In the genomic region with DNA sequence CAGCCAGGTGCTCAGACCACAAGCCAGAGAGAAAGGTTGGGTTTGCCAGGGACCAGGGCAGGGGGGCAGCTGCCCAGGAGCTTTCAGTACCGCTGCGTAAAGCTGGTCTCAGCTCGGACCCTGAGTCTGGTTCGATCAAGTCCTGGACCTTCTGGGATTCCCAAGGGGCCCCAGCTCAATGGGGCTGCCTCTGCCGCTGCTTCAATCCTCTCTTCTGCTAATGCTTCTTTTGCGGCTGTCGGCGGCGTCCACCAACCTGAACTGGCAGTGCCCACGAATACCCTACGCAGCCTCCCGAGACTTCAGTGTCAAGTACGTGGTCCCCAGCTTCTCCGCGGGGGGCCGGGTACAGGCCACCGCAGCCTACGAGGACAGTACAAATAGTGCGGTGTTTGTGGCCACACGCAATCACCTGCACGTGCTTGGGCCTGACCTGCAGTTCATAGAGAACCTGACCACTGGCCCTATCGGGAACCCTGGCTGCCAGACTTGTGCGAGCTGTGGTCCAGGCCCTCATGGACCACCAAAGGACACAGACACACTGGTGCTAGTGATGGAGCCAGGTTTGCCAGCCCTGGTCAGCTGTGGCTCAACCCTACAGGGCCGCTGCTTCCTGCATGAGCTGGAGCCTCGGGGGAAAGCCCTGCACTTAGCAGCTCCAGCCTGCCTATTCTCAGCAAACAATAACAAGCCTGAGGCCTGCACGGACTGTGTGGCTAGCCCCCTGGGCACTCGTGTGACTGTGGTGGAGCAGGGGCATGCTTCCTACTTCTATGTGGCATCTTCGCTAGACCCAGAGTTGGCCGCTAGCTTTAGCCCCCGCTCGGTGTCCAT, we compare ENCODE assay signal across 8 mouse cellular contexts. TPM values are rescaled to one million over a fixed set of nuclear protein-coding genes. Genes with fewer than 3 reads are reported as not detected.
A peak's percentile ranks its signal among the peaks of the same experiment; 100 is the strongest.
DNase-seq lines count a peak whose midpoint lies in the region; ATAC-seq lines count a peak whose summit lies in the region.
"Had no signal": no experiment of that assay in that cellular context is flagged by ENCODE, and none has a peak within 500 bp of the region (broad histone marks: within the 10 kb centered on the region; RNA-seq: fewer than 3 reads in every experiment).

No protein-coding gene starts in this region.

- 48% methylated on average over 31 of the region's 31 CpGs for WGBS in neural tube, embryonic 11.5 days
- WGBS in forebrain, embryonic 16.5 days: 49% methylated on average over 31 of the region's 31 CpGs
- WGBS in limb, embryonic 13.5 days: 47% methylated on average over 31 of the region's 31 CpGs
- WGBS in stomach, embryonic 15.5 days: 41% methylated on average over 31 of the region's 31 CpGs

- no peak overlapping the region for H3K27ac ChIP-seq in neural tube, embryonic 11.5 days (ENCODE audit: low read depth, low read length)
- H3K27ac ChIP-seq in forebrain, embryonic 16.5 days (ENCODE audit: low read length): no peak overlapping the region
- peak overlapping the region; percentile 28; the same call in 1 of the 2 replicates for H3K27ac ChIP-seq in limb, embryonic 13.5 days
- H3K27ac ChIP-seq in stomach, embryonic 15.5 days: peak overlapping the region; percentile 88

- H3K36me3 ChIP-seq in neural tube, embryonic 11.5 days (ENCODE audit: control insufficient read depth, insufficient read depth, low read length): no peaks in the 10 kb centered on the region; the same call in 1 of the 2 replicates
- peaks cover 3% of the 10 kb centered on the region; the same call in 1 of the 2 replicates for H3K36me3 ChIP-seq in forebrain, embryonic 16.5 days (ENCODE audit: control insufficient read depth, insufficient read depth)
- H3K36me3 ChIP-seq in limb, embryonic 13.5 days: 0 out of 2 replicates have a peak, but pooled peaks cover 2% of the 10 kb centered on the region
- H3K36me3 ChIP-seq in stomach, embryonic 15.5 days: no peaks in the 10 kb centered on the region

- peaks cover 7% of the 10 kb centered on the region for H3K4me1 ChIP-seq in neural tube, embryonic 11.5 days (ENCODE audit: control insufficient read depth, insufficient read depth, low read length)
- peaks cover 13% of the 10 kb centered on the region for H3K4me1 ChIP-seq in forebrain, embryonic 16.5 days (replicated peaks; ENCODE audit: control insufficient read depth, insufficient read depth, low read length)
- H3K4me1 ChIP-seq in limb, embryonic 13.5 days: peaks cover 43% of the 10 kb centered on the region
- H3K4me1 ChIP-seq in stomach, embryonic 15.5 days: peaks cover 38% of the 10 kb centered on the region

- H3K9ac ChIP-seq in neural tube, embryonic 11.5 days (ENCODE audit: low read length): peak overlapping the region; percentile 47
- peak overlapping the region; percentile 43 for H3K9ac ChIP-seq in forebrain, embryonic 16.5 days (replicated peaks; ENCODE audit: low read depth, low read length)
- H3K9ac ChIP-seq in limb, embryonic 13.5 days: peak overlapping the region; percentile 70
- peak overlapping the region; percentile 61; the same call in 1 of the 2 replicates for H3K9ac ChIP-seq in stomach, embryonic 15.5 days

- ATAC-seq in neural tube, embryonic 11.5 days (ENCODE audit: insufficient read depth, low FRiP score, low TSS enrichment): no peak
- no peak for ATAC-seq in forebrain, embryonic 16.5 days
- ATAC-seq in limb, embryonic 13.5 days (ENCODE audit: low FRiP score, low read depth): no peak
- ATAC-seq in stomach, embryonic 15.5 days (ENCODE audit: insufficient read depth, low FRiP score, low read depth): no peak

- peak overlapping the region; percentile 21; the same call in 1 of the 2 replicates for H3K4me3 ChIP-seq in neural tube, embryonic 11.5 days (ENCODE audit: low read depth, low read length)
- peak overlapping the region; percentile 27 for H3K4me3 ChIP-seq in forebrain, embryonic 16.5 days (replicated peaks; ENCODE audit: low read length)
- H3K4me3 ChIP-seq in limb, embryonic 13.5 days: peak overlapping the region; percentile 46
- H3K4me3 ChIP-seq in stomach, embryonic 15.5 days (replicated peaks): peak overlapping the region; percentile 53

- H3K4me2 ChIP-seq in neural tube, embryonic 11.5 days (ENCODE audit: low read depth): peak overlapping the region; percentile 53
- peak overlapping the region; percentile 53 for H3K4me2 ChIP-seq in forebrain, embryonic 16.5 days (ENCODE audit: low read length)
- peak overlapping the region; percentile 82 for H3K4me2 ChIP-seq in limb, embryonic 13.5 days (replicated peaks)
- H3K4me2 ChIP-seq in stomach, embryonic 15.5 days: peak overlapping the region; percentile 84

- no peak for DNase-seq in neural tube, embryonic 11.5 days (ENCODE audit: low spot score)
- no peak for DNase-seq in neural tube, embryonic 10.5 days (ENCODE audit: extremely low spot score, low spot score)
- no peak for DNase-seq in thymus, postnatal 14 days
- no peak for DNase-seq in layer of hippocampus, adult 9-11 months

- no peaks in the 10 kb centered on the region for H3K27me3 ChIP-seq in neural tube, embryonic 11.5 days (ENCODE audit: control insufficient read depth, insufficient read depth, low read length)
- 0 out of 2 replicates have a peak, but pooled peaks cover 2% of the 10 kb centered on the region for H3K27me3 ChIP-seq in forebrain, embryonic 16.5 days (replicated peaks; ENCODE audit: control insufficient read depth, insufficient read depth, low read length)
- H3K27me3 ChIP-seq in limb, embryonic 13.5 days: peaks cover 9% of the 10 kb centered on the region
- no peaks in the 10 kb centered on the region for H3K27me3 ChIP-seq in stomach, embryonic 15.5 days (replicated peaks)

- H3K9me3 ChIP-seq in neural tube, embryonic 11.5 days (ENCODE audit: control insufficient read depth, low read length): no peaks in the 10 kb centered on the region
- no peaks in the 10 kb centered on the region for H3K9me3 ChIP-seq in forebrain, embryonic 16.5 days (ENCODE audit: control insufficient read depth, low read length)
- H3K9me3 ChIP-seq in limb, embryonic 13.5 days: no peaks in the 10 kb centered on the region
- H3K9me3 ChIP-seq in stomach, embryonic 15.5 days: no peaks in the 10 kb centered on the region

RNA-seq across cellular contexts. Expression of gene Mst1r, which starts 0.5 kb away (rescaled TPM):
- polyA plus RNA-seq in neural tube, embryonic 11.5 days (2014; fragmentation: Nextera tagmentation; extraction: Ambion mirVana): 0.33 and 1.1 TPM in 2 replicates
- polyA plus RNA-seq in forebrain, embryonic 16.5 days (2015; fragmentation: Nextera tagmentation; extraction: Ambion mirVana): 0.91 and 1.3 TPM in 2 replicates
- polyA plus RNA-seq in limb, embryonic 13.5 days (2015; fragmentation: Nextera tagmentation; extraction: Ambion mirVana): 3.2 and 3.3 TPM in 2 replicates
- 10.8 TPM in 2 replicates for polyA plus RNA-seq in stomach, embryonic 15.5 days (2015; fragmentation: Nextera tagmentation; extraction: Ambion mirVana)

RNA-seq across cellular contexts. Expression of gene Mon1a, which starts 19.2 kb away (rescaled TPM):
- 16.3 and 19.2 TPM in 2 replicates for polyA plus RNA-seq in neural tube, embryonic 11.5 days (2014; fragmentation: Nextera tagmentation; extraction: Ambion mirVana)
- polyA plus RNA-seq in forebrain, embryonic 16.5 days (2015; fragmentation: Nextera tagmentation; extraction: Ambion mirVana): 24.8 and 25.2 TPM in 2 replicates
- polyA plus RNA-seq in limb, embryonic 13.5 days (2015; fragmentation: Nextera tagmentation; extraction: Ambion mirVana): 11.0 and 13.4 TPM in 2 replicates
- 19.4 and 21.0 TPM in 2 replicates for polyA plus RNA-seq in stomach, embryonic 15.5 days (2015; fragmentation: Nextera tagmentation; extraction: Ambion mirVana)

RNA-seq across cellular contexts. Expression of gene Actl11, which starts 21.1 kb away (rescaled TPM):
- not detected in 2 replicates for polyA plus RNA-seq in neural tube, embryonic 11.5 days (2014; fragmentation: Nextera tagmentation; extraction: Ambion mirVana)
- polyA plus RNA-seq in forebrain, embryonic 16.5 days (2015; fragmentation: Nextera tagmentation; extraction: Ambion mirVana): not detected in 2 replicates
- not detected in 2 replicates for polyA plus RNA-seq in limb, embryonic 13.5 days (2015; fragmentation: Nextera tagmentation; extraction: Ambion mirVana)
- not detected in 2 replicates for polyA plus RNA-seq in stomach, embryonic 15.5 days (2015; fragmentation: Nextera tagmentation; extraction: Ambion mirVana)
- polyA plus RNA-seq: spleen, adult 2 months had no signal

RNA-seq across cellular contexts. Expression of gene Camkv, which starts 28.3 kb away (rescaled TPM):
- polyA plus RNA-seq in neural tube, embryonic 11.5 days (2014; fragmentation: Nextera tagmentation; extraction: Ambion mirVana): 3.5 and 4.3 TPM in 2 replicates
- 117 and 140 TPM in 2 replicates for polyA plus RNA-seq in forebrain, embryonic 16.5 days (2015; fragmentation: Nextera tagmentation; extraction: Ambion mirVana)
- 9.8 and 10.0 TPM in 2 replicates for polyA plus RNA-seq in limb, embryonic 13.5 days (2015; fragmentation: Nextera tagmentation; extraction: Ambion mirVana)
- polyA plus RNA-seq in stomach, embryonic 15.5 days (2015; fragmentation: Nextera tagmentation; extraction: Ambion mirVana): 3.0 and 3.1 TPM in 2 replicates

RNA-seq across cellular contexts. Expression of gene Rbm6, which starts 34.1 kb away (rescaled TPM):
- 102 TPM in 2 replicates for polyA plus RNA-seq in neural tube, embryonic 11.5 days (2014; fragmentation: Nextera tagmentation; extraction: Ambion mirVana)
- 115 and 140 TPM in 2 replicates for polyA plus RNA-seq in forebrain, embryonic 16.5 days (2015; fragmentation: Nextera tagmentation; extraction: Ambion mirVana)
- polyA plus RNA-seq in limb, embryonic 13.5 days (2015; fragmentation: Nextera tagmentation; extraction: Ambion mirVana): 94.7 and 97.7 TPM in 2 replicates
- polyA plus RNA-seq in stomach, embryonic 15.5 days (2015; fragmentation: Nextera tagmentation; extraction: Ambion mirVana): 67.4 and 76.2 TPM in 2 replicates

Comparison
In these comparisons a context has a peak if more than half of its experiments do, and no peak if none do; other contexts are left out.
1. H3K27ac ChIP-seq: peak in limb, embryonic 13.5 days (single experiment) and stomach, embryonic 15.5 days (single experiment); none in neural tube, embryonic 11.5 days (single experiment) and forebrain, embryonic 16.5 days (single experiment).
2. Peak in every context shown above with its lines, with median percentiles within 50 percentile points of each other: H3K4me2 ChIP-seq, H3K4me3 ChIP-seq and H3K9ac ChIP-seq.